Mouse (Mus musculus): Measurements from ENCODE around the gene Tmed9. TPM values are rescaled to one million over a fixed set of nuclear protein-coding genes. Genes with fewer than 3 reads are reported as not detected.
"Not testable (repeated sequence)": the region's sequence is repeated elsewhere in the genome, so short reads cannot be mapped to it uniquely, and the experiment has no call there.

The Tmed9 gene
- polyA plus RNA-seq, 1 experiment from 2014 or later = 110 TPM

- peak overlapping the region; percentile 95 for H3K4me3 ChIP-seq (replicated peaks)
- H3K9me3 ChIP-seq (replicated peaks) = no peaks in the 10 kb centered on the region
- H3K27ac ChIP-seq (replicated peaks) = peak overlapping the region; percentile 93
- H3K4me2 ChIP-seq = peak overlapping the region; percentile 96
- peak; percentile 21; the same call in 1 of the 2 replicates for ATAC-seq (ENCODE audit: low FRiP score)
- H3K36me3 ChIP-seq = 0 out of 2 replicates have a peak, but pooled peaks cover 4% of the 10 kb centered on the region
- no peaks in the 10 kb centered on the region for H3K27me3 ChIP-seq (replicated peaks)
- peak overlapping the region; percentile 94 for H3K9ac ChIP-seq (replicated peaks)
- peaks cover 40% of the 10 kb centered on the region for H3K4me1 ChIP-seq
- 5% methylated on average over 16 of the region's 16 CpGs for WGBS
Measured at GRCm38 (mm10) chr13:55569726-55570285, 3.7 kb upstream of the Tmed9 start.

- peak; percentile 72 for ATAC-seq (ENCODE audit: low FRiP score)
- peak overlapping the region; percentile 96 for H3K4me2 ChIP-seq
Measured at GRCm38 (mm10) chr13:55570286-55570973, 3.1 kb upstream of the Tmed9 start.

GRCm38 (mm10) chr13:55571027-55571751 is 2.3 kb upstream of the Tmed9 start, which contains the start of gene Fam193b:
TSS of gene Fam193b (minus strand) at chr13:55571120.
- H3K36me3 ChIP-seq = 0 out of 2 replicates have a peak, but pooled peaks cover 3% of the 10 kb centered on the region
- H3K4me1 ChIP-seq = peaks cover 40% of the 10 kb centered on the region
- peak within 1 kb of the TSS; percentile 93 for H3K27ac ChIP-seq (replicated peaks)
- peak within 1 kb of the TSS; percentile 95 for H3K4me3 ChIP-seq (replicated peaks)
- H3K27me3 ChIP-seq (replicated peaks) = no peaks in the 10 kb centered on the region
- 2% methylated on average over 26 of the region's 47 CpGs for WGBS
- H3K9me3 ChIP-seq (replicated peaks) = no peaks in the 10 kb centered on the region
- ATAC-seq (ENCODE audit: low FRiP score) = peak; percentile 92
- peak within 1 kb of the TSS; percentile 94 for H3K9ac ChIP-seq (replicated peaks)
- peak within 1 kb of the TSS; percentile 96 for H3K4me2 ChIP-seq

More at GRCm38 (mm10) chr13:55570286-55570973, 3.1 kb upstream of the Tmed9 start:
- Histone ChIP-seq H3K36me3 (0 out of 2 replicates have a peak, but pooled peaks cover 4% of the 10 kb centered on the region), H3K9ac (replicated peaks) (peak overlapping the region; percentile 94), H3K27ac (replicated peaks) (peak overlapping the region; percentile 93), H3K4me1 (peaks cover 40% of the 10 kb centered on the region), H3K4me3 (replicated peaks) (peak overlapping the region; percentile 95), H3K9me3 (replicated peaks) (no peaks in the 10 kb centered on the region), H3K27me3 (replicated peaks) (no peaks in the 10 kb centered on the region)
- WGBS = 1% methylated on average over 47 of the region's 47 CpGs

GRCm38 (mm10) chr13:55571977-55572376 is 1.6 kb upstream of the Tmed9 start:
- Histone ChIP-seq H3K4me3 (replicated peaks) (0 out of 2 replicates have a peak overlapping the region, but pooled peaks have one; percentile 3), H3K9ac (replicated peaks) (no peak overlapping the region), H3K4me2 (peak overlapping the region; percentile 96), H3K4me1 (peaks cover 37% of the 10 kb centered on the region), H3K36me3 (no peaks in the 10 kb centered on the region), H3K9me3 (replicated peaks) (no peaks in the 10 kb centered on the region), H3K27ac (replicated peaks) (no peak overlapping the region), H3K27me3 (replicated peaks) (no peaks in the 10 kb centered on the region)
- no peak for ATAC-seq (ENCODE audit: low FRiP score)
- WGBS = 83% methylated on average over 2 of the region's 2 CpGs

- WGBS = 64% methylated on average over 5 of the region's 5 CpGs
- H3K36me3 ChIP-seq = no peaks in the 10 kb centered on the region
- H3K4me3 ChIP-seq (replicated peaks) = no peak overlapping the region
- no peaks in the 10 kb centered on the region for H3K9me3 ChIP-seq (replicated peaks)
- no peak overlapping the region for H3K27ac ChIP-seq (replicated peaks)
- no peak overlapping the region for H3K4me2 ChIP-seq
- ATAC-seq (ENCODE audit: low FRiP score) = no peak
- no peak overlapping the region for H3K9ac ChIP-seq (replicated peaks)
- no peaks in the 10 kb centered on the region for H3K27me3 ChIP-seq (replicated peaks)
- peaks cover 16% of the 10 kb centered on the region for H3K4me1 ChIP-seq
Measured at GRCm38 (mm10) chr13:55574321-55574720, 789 bp downstream of the Tmed9 start.

GRCm38 (mm10) chr13:55575932-55576331 is 2.4 kb downstream of the Tmed9 start:
- no peak overlapping the region for H3K4me3 ChIP-seq (replicated peaks)
- peaks cover 9% of the 10 kb centered on the region for H3K4me1 ChIP-seq
- no peaks in the 10 kb centered on the region for H3K36me3 ChIP-seq
- 65% methylated on average over 5 of the region's 5 CpGs for whole genome bisulfite sequencing
- no peaks in the 10 kb centered on the region for H3K27me3 ChIP-seq (replicated peaks)
- no peak overlapping the region for H3K27ac ChIP-seq (replicated peaks)
- ATAC-seq (ENCODE audit: low FRiP score) = no peak
- H3K4me2 ChIP-seq = no peak overlapping the region
- H3K9ac ChIP-seq (replicated peaks) = no peak overlapping the region
- H3K9me3 ChIP-seq (replicated peaks) = no peaks in the 10 kb centered on the region

- not testable (repeated sequence) for H3K4me2 ChIP-seq; H3K9ac ChIP-seq (replicated peaks); H3K4me1 ChIP-seq; ATAC-seq (ENCODE audit: low FRiP score); H3K27me3 ChIP-seq (replicated peaks); H3K36me3 ChIP-seq; H3K9me3 ChIP-seq (replicated peaks); H3K4me3 ChIP-seq (replicated peaks); H3K27ac ChIP-seq (replicated peaks)
- 92% methylated on average over 7 of the region's 7 CpGs for WGBS
Measured at GRCm38 (mm10) chr13:55576872-55577271, 3.3 kb downstream of the Tmed9 start.

GRCm38 (mm10) chr13:55578086-55578485 is 4.6 kb downstream of the Tmed9 start:
- Histone ChIP-seq H3K4me3 (replicated peaks) (no peak overlapping the region), H3K27ac (replicated peaks) (no peak overlapping the region), H3K9ac (replicated peaks) (no peak overlapping the region), H3K36me3 (no peaks in the 10 kb centered on the region), H3K9me3 (replicated peaks) (no peaks in the 10 kb centered on the region), H3K27me3 (replicated peaks) (no peaks in the 10 kb centered on the region), H3K4me1 (no peaks in the 10 kb centered on the region), H3K4me2 (no peak overlapping the region)
- no peak for ATAC-seq (ENCODE audit: low FRiP score)
- WGBS = 86% methylated on average over 4 of the region's 4 CpGs

- 77% methylated on average over 4 of the region's 4 CpGs for WGBS
- no peaks in the 10 kb centered on the region for H3K9me3 ChIP-seq (replicated peaks)
- H3K27me3 ChIP-seq (replicated peaks) = 0 out of 2 replicates have a peak, but pooled peaks cover 4% of the 10 kb centered on the region
- peak; percentile 23; the same call in 1 of the 2 replicates for ATAC-seq (ENCODE audit: low FRiP score)
- no peak overlapping the region for H3K9ac ChIP-seq (replicated peaks)
- H3K4me2 ChIP-seq = peak overlapping the region; percentile 67
- peaks cover 25% of the 10 kb centered on the region for H3K36me3 ChIP-seq
- no peak overlapping the region for H3K4me3 ChIP-seq (replicated peaks)
- H3K4me1 ChIP-seq = peaks cover 23% of the 10 kb centered on the region
- H3K27ac ChIP-seq (replicated peaks) = peak overlapping the region; percentile 87; the same call in 1 of the 2 replicates
Measured at GRCm38 (mm10) chr13:55591961-55592490, 18.5 kb downstream of the Tmed9 start.

- WGBS = 4% methylated on average over 29 of the region's 29 CpGs
- Histone ChIP-seq H3K36me3 (peaks cover 32% of the 10 kb centered on the region), H3K9me3 (replicated peaks) (no peaks in the 10 kb centered on the region), H3K27ac (replicated peaks) (peak overlapping the region; percentile 87), H3K4me2 (peak overlapping the region; percentile 67), H3K4me1 (peaks cover 23% of the 10 kb centered on the region), H3K4me3 (replicated peaks) (peak overlapping the region; percentile 83), H3K27me3 (replicated peaks) (0 out of 2 replicates have a peak, but pooled peaks cover 4% of the 10 kb centered on the region), H3K9ac (replicated peaks) (peak overlapping the region; percentile 78)
- ATAC-seq (ENCODE audit: low FRiP score) = peak; percentile 98
Measured at GRCm38 (mm10) chr13:55592512-55593253, 19.2 kb downstream of the Tmed9 start.
